Mouse (Mus musculus): ENCODE measurements around the gene Stil.

Gene Stil

GRCm38 (mm10) chr4:115051245-115051644, 51.3 kb downstream of the Stil start:
- no peak for DNase-seq (ENCODE audit: low spot score)

GRCm38 (mm10) chr4:115052343-115053005, 52.5 kb downstream of the Stil start:
- peak; percentile 52 for DNase-seq (ENCODE audit: low spot score)

- no peak for DNase-seq (ENCODE audit: low spot score)
Measured at GRCm38 (mm10) chr4:115055044-115055443, 55.1 kb downstream of the Stil start.

GRCm38 (mm10) chr4:115055691-115056090, 55.7 kb downstream of the Stil start:
- DNase-seq (ENCODE audit: low spot score), result no peak

- DNase-seq (ENCODE audit: low spot score), result peak; percentile 57
Measured at GRCm38 (mm10) chr4:115056371-115056920, 56.5 kb downstream of the Stil start, which contains the start of gene Tal1. Tal1 (plus strand) TSS chr4:115056426.

GRCm38 (mm10) chr4:115056921-115057673, 57.1 kb downstream of the Stil start:
- DNase-seq (ENCODE audit: low spot score), result peak; percentile 65

GRCm38 (mm10) chr4:115057674-115058316, 57.8 kb downstream of the Stil start:
- DNase-seq (ENCODE audit: low spot score), result peak; percentile 38

GRCm38 (mm10) chr4:115058317-115058761, 58.4 kb downstream of the Stil start:
- DNase-seq (ENCODE audit: low spot score), result peak; percentile 50

- peak; percentile 28 for DNase-seq (ENCODE audit: low spot score)
Measured at GRCm38 (mm10) chr4:115058871-115059590, 59.1 kb downstream of the Stil start.

- DNase-seq (ENCODE audit: low spot score), result peak; percentile 19
Measured at GRCm38 (mm10) chr4:115059871-115060270, 59.9 kb downstream of the Stil start.

- peak; percentile 19 for DNase-seq (ENCODE audit: low spot score)
Measured at GRCm38 (mm10) chr4:115060753-115061152, 60.8 kb downstream of the Stil start.

- DNase-seq (ENCODE audit: low spot score), result peak; percentile 32
Measured at GRCm38 (mm10) chr4:115062540-115062874, 62.5 kb downstream of the Stil start.

- DNase-seq (ENCODE audit: low spot score), result peak; percentile 58
Measured at GRCm38 (mm10) chr4:115062875-115063517, 63.0 kb downstream of the Stil start.

GRCm38 (mm10) chr4:115063518-115064239, 63.7 kb downstream of the Stil start:
- peak; percentile 12 for DNase-seq (ENCODE audit: low spot score)

- DNase-seq (ENCODE audit: low spot score), result no peak
Measured at GRCm38 (mm10) chr4:115071668-115072067, 71.7 kb downstream of the Stil start.

- no peak for DNase-seq (ENCODE audit: low spot score)
Measured at GRCm38 (mm10) chr4:115074789-115075188, 74.8 kb downstream of the Stil start.

- DNase-seq (ENCODE audit: low spot score), result no peak
Measured at GRCm38 (mm10) chr4:115075204-115075915, 75.4 kb downstream of the Stil start.

GRCm38 (mm10) chr4:115078892-115079820, 79.2 kb downstream of the Stil start:
- peak; percentile 80 for DNase-seq (ENCODE audit: low spot score)

- no peak for DNase-seq (ENCODE audit: low spot score)
Measured at GRCm38 (mm10) chr4:115079821-115080349, 79.9 kb downstream of the Stil start.
